In the genomic region with DNA sequence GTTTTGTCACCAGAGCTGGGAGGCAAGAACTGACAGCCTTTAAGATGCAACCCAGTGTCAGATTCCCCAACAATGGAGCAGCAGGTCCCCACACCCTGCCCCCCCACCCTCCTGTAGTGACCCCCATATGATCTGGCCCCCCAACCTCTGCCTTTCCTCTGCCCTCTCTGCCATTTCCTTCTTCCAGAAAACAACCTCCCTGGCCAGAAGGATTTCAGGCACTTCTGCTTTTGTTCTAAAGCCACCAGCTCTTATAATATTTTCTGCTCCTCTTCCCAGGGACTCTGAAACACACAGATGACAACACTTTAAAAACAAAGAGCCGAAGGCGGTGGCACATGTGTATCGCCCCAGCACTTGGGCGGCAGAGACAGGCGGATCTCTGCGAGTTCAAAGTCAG, we compare ENCODE assay signal across 9 mouse cellular contexts. TPM values are rescaled to one million over a fixed set of nuclear protein-coding genes. Genes with fewer than 3 reads are reported as not detected.
DNase-seq lines count a peak whose midpoint lies in the region; ATAC-seq and TF ChIP-seq lines count a peak whose summit lies in the region.
"Had no signal": no experiment of that assay in that cellular context is flagged by ENCODE, and none has a peak within 500 bp of the region (broad histone marks: within the 10 kb centered on the region; RNA-seq: fewer than 3 reads in every experiment).

No protein-coding gene starts in this region.

- no peak overlapping the region for H3K4me3 ChIP-seq in heart, embryonic 11.5 days (ENCODE audit: low read depth, low read length)
- no peak overlapping the region for H3K4me3 ChIP-seq in lung, embryonic 15.5 days
- H3K4me3 ChIP-seq in heart, postnatal 0 days (ENCODE audit: low read depth, low read length) = no peak overlapping the region
- no peak overlapping the region for H3K4me3 ChIP-seq in midbrain, postnatal 0 days (ENCODE audit: low read depth, low read length)

- H3K27me3 ChIP-seq in heart, embryonic 11.5 days (ENCODE audit: control insufficient read depth, insufficient read depth, low read length) = no peaks in the 10 kb centered on the region
- no peaks in the 10 kb centered on the region for H3K27me3 ChIP-seq in lung, embryonic 15.5 days
- no peaks in the 10 kb centered on the region for H3K27me3 ChIP-seq in heart, postnatal 0 days (ENCODE audit: control insufficient read depth, insufficient read depth, low read length)
- H3K27me3 ChIP-seq in midbrain, postnatal 0 days (ENCODE audit: insufficient read depth, low read length) = no peaks in the 10 kb centered on the region

- peaks cover 18% of the 10 kb centered on the region for H3K4me1 ChIP-seq in heart, embryonic 11.5 days (ENCODE audit: control insufficient read depth, insufficient read depth, low read length)
- H3K4me1 ChIP-seq in lung, embryonic 15.5 days = peaks cover 17% of the 10 kb centered on the region; the same call in 1 of the 2 replicates
- peaks cover 16% of the 10 kb centered on the region for H3K4me1 ChIP-seq in heart, postnatal 0 days (ENCODE audit: control insufficient read depth, insufficient read depth)
- H3K4me1 ChIP-seq in midbrain, postnatal 0 days (ENCODE audit: insufficient read depth, low read length) = no peaks in the 10 kb centered on the region

- no peak overlapping the region; the same call in none of the 2 replicates for H3K27ac ChIP-seq in heart, embryonic 11.5 days (ENCODE audit: low read depth, low read length)
- peak overlapping the region; percentile 44; the same call in 1 of the 2 replicates for H3K27ac ChIP-seq in lung, embryonic 15.5 days
- H3K27ac ChIP-seq in heart, postnatal 0 days (ENCODE audit: low read depth) = peak overlapping the region; percentile 49
- H3K27ac ChIP-seq in midbrain, postnatal 0 days (ENCODE audit: low read depth, low read length) = no peak overlapping the region
- H3K27ac ChIP-seq: liver, embryonic 14.5 days had no signal

- no peak for DNase-seq in heart, postnatal 25 days (ENCODE audit: low spot score)
- DNase-seq in lung, postnatal 10 days = no peak
- DNase-seq in heart, postnatal 0 days (ENCODE audit: low spot score) = no peak
- DNase-seq in midbrain, postnatal 0 days (ENCODE audit: low spot score) = no peak
- DNase-seq in ovary, postnatal 10 days (ENCODE audit: low spot score) = no peak
- no peak for DNase-seq in cerebellum, adult 11-12 months

- WGBS in heart, embryonic 11.5 days (ENCODE audit: insufficient replicate concordance) = 76% methylated on average over 6 of the region's 6 CpGs
- 75% methylated on average over 6 of the region's 6 CpGs for WGBS in lung, embryonic 15.5 days
- WGBS in heart, postnatal 0 days = 83% methylated on average over 6 of the region's 6 CpGs
- 83% methylated on average over 6 of the region's 6 CpGs for WGBS in midbrain, postnatal 0 days

- H3K4me2 ChIP-seq in heart, embryonic 11.5 days = no peak overlapping the region
- H3K4me2 ChIP-seq in lung, embryonic 15.5 days = no peak overlapping the region
- H3K4me2 ChIP-seq in heart, postnatal 0 days (ENCODE audit: low read depth, low read length) = no peak overlapping the region
- no peak overlapping the region for H3K4me2 ChIP-seq in midbrain, postnatal 0 days (ENCODE audit: low read depth, low read length, poor library complexity, severe bottlenecking)

- no peaks in the 10 kb centered on the region for H3K9me3 ChIP-seq in heart, embryonic 11.5 days (replicated peaks; ENCODE audit: control insufficient read depth, low read length)
- no peaks in the 10 kb centered on the region for H3K9me3 ChIP-seq in lung, embryonic 15.5 days
- no peaks in the 10 kb centered on the region for H3K9me3 ChIP-seq in heart, postnatal 0 days (replicated peaks; ENCODE audit: control insufficient read depth, low read length)
- H3K9me3 ChIP-seq in midbrain, postnatal 0 days (ENCODE audit: low read length) = no peaks in the 10 kb centered on the region

- ATAC-seq in heart, embryonic 11.5 days (replicated peaks; ENCODE audit: insufficient number of reproducible peaks, low FRiP score, low TSS enrichment) = no peak
- ATAC-seq in lung, embryonic 15.5 days (ENCODE audit: borderline replicate concordance, extremely low read depth, low FRiP score, low TSS enrichment) = no peak
- ATAC-seq in heart, postnatal 0 days (ENCODE audit: insufficient read depth, low read depth) = no peak
- no peak for ATAC-seq in midbrain, postnatal 0 days (ENCODE audit: low FRiP score)

- TF ChIP-seq EP300 in heart, postnatal 0 days (IDR thresholded peaks at IDR 0.05; ENCODE audit: low read depth) = no peak

- no peak for TF ChIP-seq CTCF in heart, postnatal 0 days (IDR thresholded peaks at IDR 0.05; ENCODE audit: low read depth)
- no peak for TF ChIP-seq CTCF in midbrain, postnatal 0 days (IDR thresholded peaks at IDR 0.05)

- H3K9ac ChIP-seq in heart, embryonic 11.5 days (ENCODE audit: low read depth, low read length) = 0 out of 2 replicates have a peak overlapping the region, but pooled peaks have one; percentile 28
- no peak overlapping the region for H3K9ac ChIP-seq in lung, embryonic 15.5 days
- H3K9ac ChIP-seq in heart, postnatal 0 days (replicated peaks; ENCODE audit: low read depth, low read length) = no peak overlapping the region
- 0 out of 2 replicates have a peak overlapping the region, but pooled peaks have one; percentile 24 for H3K9ac ChIP-seq in midbrain, postnatal 0 days (replicated peaks; ENCODE audit: low read length, poor library complexity, severe bottlenecking)
- H3K9ac ChIP-seq: liver, embryonic 14.5 days had no signal

- intact Hi-C loops in heart, postnatal 25 days (cut with DNase I) = loop anchor here (2.0 kb wide), 2 partner anchors 184 to 340 kb away; no protein-coding TSS in a partner anchor

- no peaks in the 10 kb centered on the region for H3K36me3 ChIP-seq in heart, embryonic 11.5 days (ENCODE audit: control insufficient read depth, insufficient read depth, low read length)
- H3K36me3 ChIP-seq in lung, embryonic 15.5 days = no peaks in the 10 kb centered on the region
- H3K36me3 ChIP-seq in heart, postnatal 0 days (replicated peaks; ENCODE audit: control insufficient read depth, insufficient read depth, low read length) = no peaks in the 10 kb centered on the region
- no peaks in the 10 kb centered on the region for H3K36me3 ChIP-seq in midbrain, postnatal 0 days (ENCODE audit: insufficient read depth, low read length)

RNA-seq across cellular contexts. Expression of a gene that starts 25.3 kb away (rescaled TPM):
- polyA plus RNA-seq in heart, embryonic 11.5 days (2014; fragmentation: Nextera tagmentation; extraction: Ambion mirVana) = 237 and 242 TPM in 2 replicates
- total RNA-seq in heart, postnatal 25 days (2021) = 10 to 100 TPM; 76.2 to 76.4 TPM
- 208 TPM in 2 replicates for polyA plus RNA-seq in lung, embryonic 15.5 days (2015; fragmentation: Nextera tagmentation; extraction: Ambion mirVana)
- total RNA-seq in heart, postnatal 0 days (2014; rRNA removed; ENCODE audit: low replicate concordance) = 52.6 and 65.3 TPM in 2 replicates
- 203 and 213 TPM in 2 replicates for polyA plus RNA-seq in heart, postnatal 0 days (2015; fragmentation: Nextera tagmentation; extraction: Ambion mirVana)
- 149 and 190 TPM in 2 replicates for total RNA-seq in midbrain, postnatal 0 days (2014; rRNA removed)
- polyA plus RNA-seq in midbrain, postnatal 0 days (2015; fragmentation: Nextera tagmentation; extraction: Ambion mirVana) = 236 TPM in 2 replicates

RNA-seq across cellular contexts. Expression of a gene that starts 50.5 kb away (rescaled TPM):
- polyA plus RNA-seq in heart, embryonic 11.5 days (2014; fragmentation: Nextera tagmentation; extraction: Ambion mirVana) = 15.6 and 16.0 TPM in 2 replicates
- 1 to 10 TPM; 2.6 to 2.8 TPM for total RNA-seq in heart, postnatal 25 days (2021)
- 22.7 and 23.2 TPM in 2 replicates for polyA plus RNA-seq in lung, embryonic 15.5 days (2015; fragmentation: Nextera tagmentation; extraction: Ambion mirVana)
- 1.3 and 3.9 TPM in 2 replicates for total RNA-seq in heart, postnatal 0 days (2014; rRNA removed; ENCODE audit: low replicate concordance)
- 8.0 and 8.8 TPM in 2 replicates for polyA plus RNA-seq in heart, postnatal 0 days (2015; fragmentation: Nextera tagmentation; extraction: Ambion mirVana)
- 16.2 and 22.1 TPM in 2 replicates for total RNA-seq in midbrain, postnatal 0 days (2014; rRNA removed)
- 26.7 and 32.7 TPM in 2 replicates for polyA plus RNA-seq in midbrain, postnatal 0 days (2015; fragmentation: Nextera tagmentation; extraction: Ambion mirVana)

Comparison
In these comparisons a context has a peak if more than half of its experiments do, and no peak if none do; other contexts are left out.
1. H3K27ac ChIP-seq: peak in lung, embryonic 15.5 days (single experiment) and heart, postnatal 0 days (single experiment); none in heart, embryonic 11.5 days (single experiment) and midbrain, postnatal 0 days (single experiment).
2. H3K9ac ChIP-seq: peak in heart, embryonic 11.5 days (single experiment) and midbrain, postnatal 0 days (single experiment); none in lung, embryonic 15.5 days (single experiment) and heart, postnatal 0 days (single experiment).